Mouse (Mus musculus): Measurements from ENCODE around the gene Ndufa13. TPM values are rescaled to one million over a fixed set of nuclear protein-coding genes. Genes with fewer than 3 reads are reported as not detected.

Ndufa13 gene
- total RNA-seq, 4 experiments from 2014 or later = 248 to 328 (median 285) TPM

- no peak for DNase-seq (ENCODE audit: low spot score in 2 of 2)
Observed at GRCm38 (mm10) chr8:69847167-69848065, 54.9 kb downstream of the Ndufa13 start.

Other genes with a start within 250 kb of the Ndufa13 start
- gene Zfp964, start 248.1 kb downstream of the Ndufa13 start, total RNA-seq (2022) = under 1 TPM; 0.36 to 0.74 (median 0.50) TPM
- 10 to 100 TPM; 15.2 to 18.6 (median 16.6) TPM for gene Zfp869, start 191.8 kb downstream of the Ndufa13 start, total RNA-seq (2022)
- gene Zfp963, start 152.6 kb downstream of the Ndufa13 start, total RNA-seq (2022) = 1 to 10 TPM; 2.6 to 3.9 (median 3.2) TPM
- 1 to 10 TPM; 1.3 to 3.0 (median 1.7) TPM for gene Gm20422, start 127.7 kb downstream of the Ndufa13 start, total RNA-seq (2022)
- gene Atp13a1, start 111.4 kb downstream of the Ndufa13 start, total RNA-seq (2022) = 1 to 10 TPM; 6.7 to 9.7 (median 8.8) TPM
- gene Zfp866, start 111.4 kb downstream of the Ndufa13 start, total RNA-seq (2022) = 10 to 100 TPM; 11.1 to 16.1 (median 12.4) TPM
- gene Gmip, start 93.9 kb downstream of the Ndufa13 start, total RNA-seq (2022) = 1 to 10 TPM; 2.7 to 5.3 (median 3.5) TPM
- gene Lpar2, start 80.1 kb downstream of the Ndufa13 start, total RNA-seq (2022) = under 1 TPM in 3 of 4 experiments, not detected in 1; 0.07 to 0.13 (median 0.07) TPM
- not detected for gene Pbx4, start 70.1 kb downstream of the Ndufa13 start, total RNA-seq (2022)
- 1 to 10 TPM; 1.2 to 6.0 (median 2.1) TPM for gene Cilp2, start 14.9 kb downstream of the Ndufa13 start, total RNA-seq (2022)
- gene Tssk6, start 374 bp downstream of the Ndufa13 start, total RNA-seq (2022) = not detected
- gene Yjefn3, start 154 bp upstream of the Ndufa13 start, total RNA-seq (2022) = 10 to 100 TPM in 3 of 4 experiments, 1 to 10 TPM in 1; 8.2 to 10.8 (median 10.5) TPM
- gene Gatad2a, start 93.8 kb upstream of the Ndufa13 start, total RNA-seq (2022) = 10 to 100 TPM; 20.5 to 26.4 (median 25.2) TPM
- gene Mau2, start 140.2 kb upstream of the Ndufa13 start, total RNA-seq (2022) = 10 to 100 TPM; 23.1 to 26.1 (median 24.6) TPM
- gene Sugp1, start 140.3 kb upstream of the Ndufa13 start, total RNA-seq (2022) = 10 to 100 TPM; 16.7 to 20.4 (median 18.1) TPM
- under 1 TPM; 0.17 to 0.48 (median 0.35) TPM for gene Tm6sf2, start 170.4 kb upstream of the Ndufa13 start, total RNA-seq (2022)
- gene Hapln4, start 180.9 kb upstream of the Ndufa13 start, total RNA-seq (2022) = under 1 TPM in 1 of 4 experiments, not detected in 3; 0.08 TPM
- under 1 TPM in 3 of 4 experiments, not detected in 1; 0.05 to 0.11 (median 0.08) TPM for gene Ncan, start 218.3 kb upstream of the Ndufa13 start, total RNA-seq (2022)
- 1 to 10 TPM; 4.1 to 6.5 (median 4.6) TPM for gene Nr2c2ap, start 228.8 kb upstream of the Ndufa13 start, total RNA-seq (2022)
- 10 to 100 TPM in 1 of 4 experiments, 1 to 10 TPM in 3; 8.5 to 10.6 (median 9.1) TPM for gene Rfxank, start 236.6 kb upstream of the Ndufa13 start, total RNA-seq (2022)
- 10 to 100 TPM in 3 of 4 experiments, 1 to 10 TPM in 1; 9.8 to 14.9 (median 14.1) TPM for gene Borcs8, start 236.9 kb upstream of the Ndufa13 start, total RNA-seq (2022)
- under 1 TPM in 3 of 4 experiments, not detected in 1; 0.32 to 0.36 (median 0.34) TPM for gene Mef2b, start 237.2 kb upstream of the Ndufa13 start, total RNA-seq (2022)